Mouse (Mus musculus) B cell, adult (primary cell): ENCODE measurements around the gene Defa30. TPM values are rescaled to one million over a fixed set of nuclear protein-coding genes. Genes with fewer than 3 reads are reported as not detected.

ENCODE experiments used
- total RNA-seq: library from RNA; stranded (reverse); gene quantifications from 4 replicates; pipeline ENCODE4 v1.2.4, GENCODE M21; 2023; ENCODE audit not compliant: inconsistent age

The Defa30 gene
- not detected in 4 replicates for total RNA-seq

GRCm38 (mm10) chr8:21134342-21134741 lies at the start of gene Defa30:
Defa30 (plus strand) TSS chr8:21134642.

GRCm38 (mm10) chr8:21095950-21096349 lies 38.5 kb upstream of the Defa30 start, which contains the start of gene Gm14851:
Gm14851 (minus strand) TSS chr8:21096050.

GRCm38 (mm10) chr8:21161977-21162376 lies 27.5 kb downstream of the Defa30 start, which contains the start of gene Defa22:
Defa22 (plus strand) TSS chr8:21162277.

Other genes starting within 250 kb of the Defa30 start
- not detected in 4 replicates for gene Defb33, start 242.0 kb upstream of the Defa30 start, total RNA-seq
- gene Gm15056, start 232.0 kb upstream of the Defa30 start, total RNA-seq, result not detected in 4 replicates
- not detected in 4 replicates for gene Gm6040, start 212.6 kb upstream of the Defa30 start, total RNA-seq
- gene AY761185, start 189.9 kb upstream of the Defa30 start, total RNA-seq, result not detected in 4 replicates
- gene Defa21, start 109.1 kb upstream of the Defa30 start, total RNA-seq, result not detected in 4 replicates
- not detected in 4 replicates for gene Defa23, start 79.6 kb upstream of the Defa30 start, total RNA-seq
- gene Defa35, start 69.6 kb upstream of the Defa30 start, total RNA-seq, result not detected in 4 replicates
- gene Defa25, start 50.2 kb upstream of the Defa30 start, total RNA-seq, result not detected in 4 replicates
- gene Gm14851, start 38.6 kb upstream of the Defa30 start, total RNA-seq, result not detected in 4 replicates
- not detected in 4 replicates for gene Defa22, start 27.6 kb downstream of the Defa30 start, total RNA-seq
- not detected in 4 replicates for gene Defa31, start 57.0 kb downstream of the Defa30 start, total RNA-seq
- not detected in 4 replicates for gene Gm15293, start 66.9 kb downstream of the Defa30 start, total RNA-seq
- gene Gm15292, start 115.1 kb downstream of the Defa30 start, total RNA-seq, result not detected in 4 replicates
- not detected in 4 replicates for gene Defa27, start 180.9 kb downstream of the Defa30 start, total RNA-seq
- gene Defa29, start 192.4 kb downstream of the Defa30 start, total RNA-seq, result not detected in 4 replicates
- gene Defa2, start 243.9 kb downstream of the Defa30 start, total RNA-seq, result not detected in 4 replicates